Mouse (Mus musculus) bone marrow macrophage, adult 2 months (primary cell): Measurements from ENCODE around the gene Zgpat.

Source experiments
- CTCF ChIP-seq: IDR thresholded peaks from 2 replicates; pipeline ENCODE4 v1.5.1; 2012; ENCODE audit warnings: low read depth, mild to moderate bottlenecking, low read length, moderate library complexity
- POLR2A ChIP-seq: IDR thresholded peaks from 2 replicates; pipeline ENCODE4 v1.6.1; 2012; ENCODE audit warnings: mild to moderate bottlenecking, low read depth, low read length, borderline replicate concordance

- TF ChIP-seq CTCF (no peak), POLR2A (no peak)
Observed at GRCm38 (mm10) chr2:181320103-181320499, 44.6 kb upstream of the Zgpat start.
